Mouse (Mus musculus): ENCODE measurements around the gene Sap18.
"Not testable (repeated sequence)": the region's sequence is repeated elsewhere in the genome, so short reads cannot be mapped to it uniquely, and the experiment has no call there.

Sap18 gene

DNA sequence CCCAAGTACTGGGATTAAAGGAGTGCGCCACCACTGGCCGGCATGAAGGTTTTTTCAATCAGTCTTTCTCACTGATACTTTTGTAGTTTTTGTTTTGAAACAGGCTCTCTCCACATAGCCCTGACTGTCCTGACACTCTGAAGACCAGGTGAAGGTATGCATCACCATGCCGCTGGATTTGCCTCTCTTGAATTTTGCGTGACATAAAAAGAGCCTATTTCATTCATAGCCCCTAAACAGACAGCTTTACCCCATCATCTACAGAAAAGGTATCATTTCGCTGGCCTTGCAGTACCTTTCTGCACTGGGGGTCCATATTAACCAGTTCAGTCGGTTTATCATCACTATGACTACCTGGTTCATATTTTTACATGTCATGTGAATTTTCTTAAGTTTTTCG lies 429 bp upstream of the Sap18 start:
- DNase-seq (ENCODE audit: low read depth, low spot score): peak; percentile 30
- H3K27me3 ChIP-seq (ENCODE audit: control insufficient read depth, insufficient read depth, low read length, poor library complexity, severe bottlenecking): no peaks in the 10 kb centered on the region
- H3K36me3 ChIP-seq (ENCODE audit: control insufficient read depth, insufficient read depth, low read length, poor library complexity, severe bottlenecking): peaks cover 7% of the 10 kb centered on the region

DNA sequence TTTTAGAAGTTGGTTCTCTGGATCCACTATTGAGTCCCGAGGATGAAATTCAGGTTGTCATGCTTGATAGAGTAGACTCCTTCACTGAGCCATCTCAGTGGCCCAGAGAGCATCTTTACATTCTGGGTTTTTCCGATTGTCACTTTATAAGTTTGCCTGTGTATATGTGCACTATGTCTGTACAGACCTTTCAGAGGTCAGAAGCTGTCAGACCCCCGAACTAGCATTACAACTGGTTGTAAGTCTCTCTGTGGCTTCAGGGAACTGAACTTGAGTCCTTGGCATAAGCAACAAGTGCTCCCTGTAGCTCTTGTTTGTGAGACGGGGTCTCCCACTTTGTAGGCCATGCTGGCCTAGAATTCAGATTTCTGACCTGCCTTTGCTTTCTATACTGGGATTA lies 5.8 kb downstream of the Sap18 start:
- H3K27me3 ChIP-seq (ENCODE audit: control insufficient read depth, insufficient read depth, low read length, poor library complexity, severe bottlenecking): no peaks in the 10 kb centered on the region
- DNase-seq (ENCODE audit: low read depth, low spot score): no peak

DNA sequence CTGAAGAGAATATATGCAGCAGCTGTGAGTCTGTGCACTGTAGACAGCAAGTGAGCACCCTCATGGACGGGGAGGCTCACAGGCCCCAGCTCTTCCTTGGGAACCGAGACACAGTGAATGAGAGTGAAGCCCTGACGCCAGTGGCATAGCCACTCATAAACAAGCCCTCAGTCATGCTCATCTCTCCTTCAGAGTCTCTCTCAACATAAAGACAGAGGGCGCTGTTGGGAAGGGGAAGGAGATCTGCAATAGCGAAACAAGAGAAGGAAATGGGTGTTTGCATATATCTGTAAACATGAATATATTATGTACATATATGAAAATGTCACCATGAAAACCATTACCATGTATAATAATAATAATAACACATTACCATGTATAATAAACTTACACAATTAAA lies 10.6 kb downstream of the Sap18 start:
- Histone ChIP-seq H3K36me3 (ENCODE audit: control insufficient read depth, insufficient read depth, low read length, poor library complexity, severe bottlenecking) (peaks cover 5% of the 10 kb centered on the region; the same call in 1 of the 2 replicates), H3K27me3 (ENCODE audit: control insufficient read depth, insufficient read depth, low read length, poor library complexity, severe bottlenecking) (no peaks in the 10 kb centered on the region)
- peak; percentile 64 for DNase-seq (ENCODE audit: low read depth, low spot score)

More for the DNA sequence above, 5.8 kb downstream of the Sap18 start:
- H3K36me3 ChIP-seq (ENCODE audit: control insufficient read depth, insufficient read depth, low read length, poor library complexity, severe bottlenecking): peaks cover 14% of the 10 kb centered on the region

DNA sequence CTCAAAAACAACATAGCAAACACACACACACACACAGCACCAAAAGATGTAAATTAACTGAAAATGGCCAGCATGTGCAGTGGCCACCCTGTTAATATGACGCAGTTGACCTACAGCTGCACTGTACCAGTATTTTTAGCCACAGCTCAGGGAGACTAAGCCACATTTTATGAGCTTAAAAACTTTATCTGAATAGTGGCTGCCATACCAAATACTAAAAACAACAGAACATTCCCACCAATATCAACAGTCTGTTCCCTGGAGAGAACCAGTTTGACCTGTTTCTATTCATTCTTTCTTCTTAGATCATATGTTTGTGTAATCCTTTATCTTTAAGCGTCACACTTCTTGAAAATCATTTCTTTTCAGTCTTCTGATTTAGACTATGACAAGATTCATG lies 12.9 kb downstream of the Sap18 start:
- H3K36me3 ChIP-seq (ENCODE audit: control insufficient read depth, insufficient read depth, low read length, poor library complexity, severe bottlenecking): no peaks in the 10 kb centered on the region; the same call in 1 of the 2 replicates
- DNase-seq (ENCODE audit: low read depth, low spot score): no peak
- no peaks in the 10 kb centered on the region for H3K27me3 ChIP-seq (ENCODE audit: control insufficient read depth, insufficient read depth, low read length, poor library complexity, severe bottlenecking)

DNA sequence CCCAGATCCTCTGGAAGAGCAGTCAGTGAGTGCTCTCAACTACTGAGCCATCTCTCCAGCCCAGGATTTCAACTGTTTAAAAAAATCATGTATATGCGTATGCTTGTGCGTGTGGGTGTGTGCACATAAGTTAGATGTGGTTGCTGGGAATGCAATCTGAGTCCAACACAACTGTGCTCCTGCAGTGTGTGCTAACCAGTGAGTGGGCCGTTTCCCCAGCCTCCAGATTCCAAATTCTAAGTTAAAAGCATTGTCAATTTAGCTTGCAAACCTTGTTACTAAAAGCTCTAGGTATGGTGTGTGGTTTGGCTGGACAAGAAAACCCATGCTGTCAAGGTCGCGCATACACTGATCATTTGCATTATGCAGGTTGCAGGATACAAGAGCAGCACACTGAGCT lies 13.9 kb downstream of the Sap18 start:
- no peaks in the 10 kb centered on the region for H3K27me3 ChIP-seq (ENCODE audit: control insufficient read depth, insufficient read depth, low read length, poor library complexity, severe bottlenecking)
- no peak for DNase-seq (ENCODE audit: low read depth, low spot score)
- no peaks in the 10 kb centered on the region for H3K36me3 ChIP-seq (ENCODE audit: control insufficient read depth, insufficient read depth, low read length, poor library complexity, severe bottlenecking)

DNA sequence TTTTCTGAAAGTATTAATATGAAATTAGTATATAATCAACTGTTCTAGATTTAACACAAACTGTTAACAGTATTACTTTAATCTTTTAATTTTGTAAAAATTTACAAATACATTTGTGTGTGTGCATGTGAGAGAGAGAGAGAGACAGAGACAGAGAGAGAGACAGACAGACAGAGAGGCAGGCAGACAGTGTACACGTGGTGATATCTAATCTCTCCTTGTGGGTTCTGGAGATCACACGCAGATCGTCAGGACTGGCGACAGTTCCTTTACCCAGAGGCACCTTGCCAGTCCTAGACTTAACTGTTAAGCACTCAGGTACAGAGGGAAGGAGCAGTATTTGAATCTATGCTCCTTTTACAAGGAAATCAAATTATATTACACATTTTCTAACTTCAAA lies 22.9 kb downstream of the Sap18 start:
- Histone ChIP-seq H3K36me3 (ENCODE audit: control insufficient read depth, insufficient read depth, low read length, poor library complexity, severe bottlenecking) (no peaks in the 10 kb centered on the region), H3K27me3 (ENCODE audit: control insufficient read depth, insufficient read depth, low read length, poor library complexity, severe bottlenecking) (no peaks in the 10 kb centered on the region)
- DNase-seq (ENCODE audit: low read depth, low spot score): no peak

DNA sequence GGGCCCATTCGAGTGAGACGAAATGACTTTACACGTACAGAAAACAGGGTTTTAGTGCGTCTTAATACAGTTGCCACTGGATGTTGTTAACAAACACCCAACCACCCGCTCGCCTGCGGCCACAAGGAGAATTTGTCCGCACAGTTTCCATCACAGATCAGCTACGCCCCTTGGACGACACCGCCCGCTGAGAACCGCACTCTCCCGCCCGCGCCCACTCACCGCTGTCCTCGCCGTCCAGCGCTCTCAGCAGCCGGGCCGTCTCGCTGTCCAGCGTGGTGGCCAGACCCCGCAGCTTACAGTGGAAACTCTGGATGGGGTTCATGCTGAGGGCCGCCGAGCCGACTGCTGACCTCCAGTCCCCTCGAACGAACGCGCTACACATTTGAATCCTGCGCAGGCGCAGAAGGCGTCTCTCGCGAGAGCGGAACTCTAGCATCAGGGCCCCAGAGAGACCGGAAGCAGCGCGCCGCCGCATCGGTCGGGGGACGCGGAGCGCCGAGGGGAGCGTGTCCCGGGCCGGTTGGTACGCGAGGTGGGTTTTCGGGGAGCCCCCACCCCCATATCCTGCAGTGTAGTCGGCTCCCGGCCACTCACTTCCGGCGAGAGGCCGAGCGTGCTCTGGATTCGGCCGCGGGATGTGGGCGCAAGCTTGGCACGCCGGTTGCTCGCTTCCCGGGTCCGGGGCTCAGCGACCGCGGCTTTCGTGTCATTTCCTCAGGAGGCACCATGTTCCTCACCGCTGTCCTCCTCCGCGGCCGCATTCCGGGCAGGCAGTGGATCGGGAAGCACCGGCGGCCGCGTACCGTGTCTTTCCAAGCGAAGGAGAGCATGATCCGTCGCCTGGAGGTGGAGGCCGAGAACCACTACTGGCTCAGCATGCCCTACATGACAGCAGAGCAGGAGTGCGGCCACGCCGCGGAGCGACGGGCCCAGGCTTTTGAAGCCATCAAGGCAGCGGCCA lies 28.1 kb downstream of the Sap18 start, which contains the start of the genes Ska3 and Mrpl57:
TSS of gene Ska3 (minus strand) at position 398 of the 964 bp plus-strand sequence.
TSS of gene Mrpl57 (plus strand) at position 447 of the 964 bp plus-strand sequence.
- no peaks in the 10 kb centered on the region for H3K36me3 ChIP-seq (ENCODE audit: control insufficient read depth, insufficient read depth, low read length, poor library complexity, severe bottlenecking)
- no peaks in the 10 kb centered on the region for H3K27me3 ChIP-seq (ENCODE audit: control insufficient read depth, insufficient read depth, low read length, poor library complexity, severe bottlenecking)
- peak; percentile 94 for DNase-seq (ENCODE audit: low read depth, low spot score)

DNA sequence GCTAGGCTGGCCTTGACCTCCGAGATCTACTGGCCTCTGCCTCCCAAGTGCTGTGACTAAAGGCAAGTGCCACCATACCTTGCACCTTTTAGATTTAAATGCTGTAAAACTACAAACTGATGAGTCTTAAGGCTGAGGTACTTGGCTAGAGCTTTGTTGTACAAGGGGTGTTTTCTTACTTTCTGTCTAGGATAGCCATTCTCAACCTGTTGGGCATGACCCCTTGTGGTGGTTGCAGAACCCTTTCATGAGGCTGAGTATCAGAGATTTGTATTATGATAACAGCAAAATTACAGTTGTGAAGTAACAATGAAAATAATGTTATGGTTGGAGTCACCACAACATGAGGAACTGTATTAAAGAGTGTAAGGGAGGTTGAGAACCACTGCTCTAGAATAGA lies 29.3 kb downstream of the Sap18 start:
- DNase-seq (ENCODE audit: low read depth, low spot score): peak; percentile 51
- H3K36me3 ChIP-seq (ENCODE audit: control insufficient read depth, insufficient read depth, low read length, poor library complexity, severe bottlenecking): no peaks in the 10 kb centered on the region

DNA sequence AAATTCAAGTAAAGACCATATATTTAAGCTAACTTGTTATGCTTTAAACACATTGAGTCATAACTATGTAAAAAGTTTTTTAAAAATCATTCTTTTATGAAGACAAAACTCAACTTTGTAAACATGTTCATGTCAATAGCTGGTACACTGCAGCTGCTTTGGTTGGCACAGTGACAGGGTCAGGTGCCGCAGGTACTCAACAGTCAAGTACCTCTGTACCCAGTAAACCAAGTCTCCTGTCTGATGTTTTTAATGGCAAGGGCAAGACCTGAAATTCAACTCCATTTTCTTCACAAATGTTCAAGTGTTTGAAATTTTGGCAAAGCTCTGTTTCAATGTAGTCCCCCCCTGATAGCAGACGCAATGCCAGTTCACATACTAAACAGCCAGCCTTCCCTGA lies 35.5 kb downstream of the Sap18 start:
- DNase-seq (ENCODE audit: low read depth, low spot score): no peak
- Histone ChIP-seq H3K36me3 (ENCODE audit: control insufficient read depth, insufficient read depth, low read length, poor library complexity, severe bottlenecking) (peaks cover 2% of the 10 kb centered on the region; the same call in 1 of the 2 replicates), H3K27me3 (ENCODE audit: control insufficient read depth, insufficient read depth, low read length, poor library complexity, severe bottlenecking) (no peaks in the 10 kb centered on the region)

More for the DNA sequence above, 29.3 kb downstream of the Sap18 start:
- H3K27me3 ChIP-seq (ENCODE audit: control insufficient read depth, insufficient read depth, low read length, poor library complexity, severe bottlenecking): no peaks in the 10 kb centered on the region

DNA sequence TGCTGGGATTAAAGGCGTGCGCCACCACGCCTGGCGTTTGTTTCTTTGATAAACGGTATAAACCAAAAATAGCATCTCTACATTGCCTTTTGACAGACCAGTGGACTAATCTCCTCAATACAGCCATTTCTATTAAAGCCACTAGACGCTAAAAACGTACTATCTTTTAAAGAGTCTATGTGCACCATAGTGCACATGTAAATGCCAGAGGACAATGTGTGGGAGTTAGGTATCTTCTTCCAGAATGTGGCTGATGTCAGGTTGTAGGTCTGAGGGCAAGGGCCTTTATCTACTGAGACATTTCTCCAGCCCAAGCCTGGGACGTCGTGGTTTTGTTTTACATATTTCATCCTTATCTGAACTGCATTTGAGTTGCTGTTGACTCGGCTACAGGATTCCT lies 37.2 kb downstream of the Sap18 start:
- Histone ChIP-seq H3K27me3 (ENCODE audit: control insufficient read depth, insufficient read depth, low read length, poor library complexity, severe bottlenecking) (no peaks in the 10 kb centered on the region), H3K36me3 (ENCODE audit: control insufficient read depth, insufficient read depth, low read length, poor library complexity, severe bottlenecking) (peaks cover 4% of the 10 kb centered on the region)
- no peak for DNase-seq (ENCODE audit: low read depth, low spot score)

DNA sequence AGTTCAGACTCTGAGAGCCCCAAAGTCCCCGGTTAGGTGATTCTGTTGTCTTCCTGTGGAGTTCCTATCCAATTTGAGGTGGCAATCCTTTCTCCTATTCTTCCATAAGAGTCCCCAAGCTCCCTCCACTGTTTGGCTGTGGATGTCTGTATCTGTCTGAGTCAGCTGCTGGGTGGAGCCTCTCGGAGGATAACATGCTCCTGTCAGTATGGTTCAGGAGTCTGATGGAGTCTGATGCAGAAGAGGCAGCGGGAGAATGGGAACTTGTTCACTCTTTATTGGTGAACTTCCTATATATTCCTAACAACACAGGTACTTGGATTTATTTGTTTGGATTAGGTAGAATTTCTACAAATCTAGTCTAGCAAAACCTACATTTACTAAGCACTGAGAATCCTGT lies 46.6 kb downstream of the Sap18 start:
- Histone ChIP-seq H3K36me3 (ENCODE audit: control insufficient read depth, insufficient read depth, low read length, poor library complexity, severe bottlenecking) (peaks cover 19% of the 10 kb centered on the region), H3K27me3 (ENCODE audit: control insufficient read depth, insufficient read depth, low read length, poor library complexity, severe bottlenecking) (no peaks in the 10 kb centered on the region)
- DNase-seq (ENCODE audit: low read depth, low spot score): no peak

DNA sequence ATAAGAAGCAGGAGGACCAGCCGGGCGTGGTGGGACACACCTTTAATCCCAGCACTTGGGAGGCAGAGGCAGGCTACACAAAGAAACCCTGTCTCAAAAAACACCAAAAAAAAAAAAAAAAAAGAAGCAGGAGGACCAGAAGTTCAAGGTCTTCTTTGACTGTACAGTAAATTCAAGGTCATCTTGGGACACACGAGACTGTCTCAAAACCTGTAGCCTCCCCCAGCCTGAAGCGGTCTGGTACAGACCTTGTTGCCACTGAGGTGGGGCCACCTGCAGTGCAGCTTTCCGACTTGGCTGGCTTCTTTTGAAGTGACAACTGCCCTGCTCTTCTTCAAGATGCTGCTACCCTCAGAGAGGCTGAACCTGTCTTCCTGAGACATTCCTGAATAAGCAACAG lies 50.1 kb downstream of the Sap18 start:
- not testable (repeated sequence) for H3K27me3 ChIP-seq (ENCODE audit: control insufficient read depth, insufficient read depth, low read length, poor library complexity, severe bottlenecking); DNase-seq (ENCODE audit: low read depth, low spot score)
- peaks cover 15% of the 10 kb centered on the region; the same call in 1 of the 2 replicates for H3K36me3 ChIP-seq (ENCODE audit: control insufficient read depth, insufficient read depth, low read length, poor library complexity, severe bottlenecking)

DNA sequence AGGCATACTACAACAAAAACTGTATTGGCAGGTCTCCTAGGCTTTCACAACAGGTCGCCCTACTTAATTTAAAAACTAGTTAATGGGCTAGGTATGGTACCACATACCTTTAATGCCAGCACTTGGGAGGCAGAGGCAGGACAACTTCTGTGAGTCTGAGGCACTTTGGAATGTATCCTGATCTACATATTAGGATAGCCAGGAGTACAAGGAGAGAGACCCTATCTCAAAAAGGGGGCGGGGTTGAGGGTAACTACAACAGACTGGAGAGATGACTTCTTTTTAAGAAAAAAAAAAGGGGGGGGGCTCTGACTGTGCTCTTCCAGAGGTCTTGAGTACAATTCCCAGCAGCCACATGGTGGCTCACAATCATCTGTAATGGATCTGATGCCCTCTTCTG lies 50.7 kb downstream of the Sap18 start:
- H3K27me3 ChIP-seq (ENCODE audit: control insufficient read depth, insufficient read depth, low read length, poor library complexity, severe bottlenecking): no peaks in the 10 kb centered on the region
- H3K36me3 ChIP-seq (ENCODE audit: control insufficient read depth, insufficient read depth, low read length, poor library complexity, severe bottlenecking): peaks cover 15% of the 10 kb centered on the region; the same call in 1 of the 2 replicates
- DNase-seq (ENCODE audit: low read depth, low spot score): no peak

DNA sequence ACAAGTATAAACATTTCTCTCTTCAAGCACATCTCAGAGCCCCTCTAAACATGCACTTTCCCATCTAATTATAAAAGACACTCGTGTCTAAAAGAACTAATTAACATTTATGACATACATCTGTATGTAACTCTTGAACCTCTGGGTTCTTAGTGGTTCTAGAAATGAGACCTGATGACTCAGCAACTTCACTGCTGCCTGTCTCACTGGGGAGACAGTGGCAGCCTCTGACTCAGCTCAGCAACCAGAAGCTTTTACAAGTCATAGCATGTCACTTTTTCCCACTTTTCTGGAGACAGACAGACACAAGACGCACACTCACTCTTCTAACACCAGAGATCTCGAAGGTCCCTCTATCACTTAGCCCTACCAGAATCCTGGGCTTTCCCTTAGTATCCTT lies 52.4 kb downstream of the Sap18 start:
- H3K27me3 ChIP-seq (ENCODE audit: control insufficient read depth, insufficient read depth, low read length, poor library complexity, severe bottlenecking): no peaks in the 10 kb centered on the region
- H3K36me3 ChIP-seq (ENCODE audit: control insufficient read depth, insufficient read depth, low read length, poor library complexity, severe bottlenecking): peaks cover 5% of the 10 kb centered on the region; the same call in 1 of the 2 replicates
- DNase-seq (ENCODE audit: low read depth, low spot score): no peak

DNA sequence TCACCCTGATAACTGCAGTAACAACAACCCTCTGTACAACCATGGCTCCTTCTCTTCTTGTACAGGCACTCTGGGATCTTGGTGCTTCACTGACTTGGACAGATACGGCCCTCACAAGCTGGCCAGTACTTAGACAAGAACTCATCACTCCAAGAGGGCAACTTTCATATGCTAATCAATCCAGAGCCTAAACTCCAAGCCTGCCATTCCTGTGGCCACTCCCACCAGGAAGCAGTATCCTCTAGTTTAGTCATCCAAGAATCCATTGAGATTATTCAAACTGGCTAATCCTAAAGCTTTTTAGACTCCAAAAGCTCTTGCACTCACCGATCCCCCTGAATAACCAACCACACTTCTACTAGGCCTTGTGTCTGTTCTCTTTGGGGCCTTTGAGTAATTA lies 55.0 kb downstream of the Sap18 start:
- H3K27me3 ChIP-seq (ENCODE audit: control insufficient read depth, insufficient read depth, low read length, poor library complexity, severe bottlenecking): no peaks in the 10 kb centered on the region
- DNase-seq (ENCODE audit: low read depth, low spot score): no peak
- H3K36me3 ChIP-seq (ENCODE audit: control insufficient read depth, insufficient read depth, low read length, poor library complexity, severe bottlenecking): peaks cover 4% of the 10 kb centered on the region; the same call in 1 of the 2 replicates

Data from splenic B cell, adult 2 months (primary cell).